Mouse (Mus musculus) neutrophil, adult 5-6 weeks (primary cell): ENCODE measurements around the gene Gm17349. TPM values are rescaled to one million over a fixed set of nuclear protein-coding genes. Genes with fewer than 3 reads are reported as not detected.
"Not testable (repeated sequence)": the region's sequence is repeated elsewhere in the genome, so short reads cannot be mapped to it uniquely, and the experiment has no call there.

Source experiments
- ATAC-seq: fragments of 151-379, 151-347 bp; 2 replicates; pipeline ENCODE4 v1.8.0; 2017; ENCODE audit warnings: mild to moderate bottlenecking, moderate TSS enrichment; ENCODE audit not compliant: insufficient number of reproducible peaks, poor library complexity, low FRiP score, severe bottlenecking; ENCODE audit errors: extremely low read depth
- total RNA-seq: library from RNA; stranded (forward); fragments of 200-1000 nt; gene quantifications from 2 replicates; pipeline ENCODE4 v1.2.3, GENCODE M21; 2017

Gene Gm17349
- not detected in 2 replicates for total RNA-seq

DNA sequence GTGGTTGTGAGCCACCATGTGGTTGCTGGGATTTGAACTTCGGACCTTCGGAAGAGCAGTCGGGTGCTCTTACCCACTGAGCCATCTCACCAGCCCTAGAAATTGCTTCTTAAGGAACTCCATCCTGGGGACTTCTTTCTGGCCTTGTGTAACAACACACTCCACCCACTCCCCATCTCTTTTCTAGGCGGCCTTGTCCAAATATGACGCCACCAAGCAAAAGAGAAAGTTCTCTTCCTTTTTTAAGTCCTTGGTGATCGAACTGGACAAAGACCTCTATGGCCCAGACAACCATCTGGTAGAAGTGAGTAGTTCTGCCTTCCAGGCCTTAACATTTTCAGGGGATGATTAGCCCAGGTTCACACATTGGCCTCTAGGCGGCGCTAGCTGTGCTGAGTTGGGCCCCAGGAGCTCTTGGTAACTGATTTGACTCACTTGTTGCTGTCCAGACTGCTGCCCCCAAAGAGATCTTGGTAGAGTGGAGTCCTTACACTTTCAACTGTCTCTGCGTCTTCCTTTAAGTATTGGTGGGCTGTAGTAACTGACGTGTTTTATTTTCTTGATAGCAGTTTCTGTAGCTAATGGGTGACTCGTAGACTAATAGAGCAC lies at the start of gene Gm17349:
Gene Gm17349, minus strand, starts transcription at position 51 of the 609 bp plus-strand sequence.
- peak; percentile 37; the same call in 1 of the 2 replicates for ATAC-seq

DNA sequence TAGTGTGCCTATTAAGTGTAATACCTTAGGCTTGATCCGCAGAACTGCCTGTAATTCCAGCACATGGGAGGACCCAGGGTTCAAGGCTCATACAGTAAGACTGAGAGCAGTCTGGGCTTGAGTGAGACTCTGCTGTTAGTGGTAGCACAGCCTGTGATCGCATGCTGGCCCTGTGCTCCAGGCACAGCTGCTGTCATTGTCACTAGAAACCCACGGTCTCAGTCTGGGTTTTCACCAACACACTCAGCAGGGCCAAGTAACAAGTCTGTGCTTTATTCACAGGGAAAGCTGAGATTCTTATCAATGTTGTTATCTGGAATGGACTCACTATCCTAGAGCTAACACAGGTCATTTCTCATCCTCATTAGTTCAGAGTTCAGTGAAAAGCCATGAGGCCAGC lies 48.9 kb upstream of the Gm17349 start:
- no peak for ATAC-seq

DNA sequence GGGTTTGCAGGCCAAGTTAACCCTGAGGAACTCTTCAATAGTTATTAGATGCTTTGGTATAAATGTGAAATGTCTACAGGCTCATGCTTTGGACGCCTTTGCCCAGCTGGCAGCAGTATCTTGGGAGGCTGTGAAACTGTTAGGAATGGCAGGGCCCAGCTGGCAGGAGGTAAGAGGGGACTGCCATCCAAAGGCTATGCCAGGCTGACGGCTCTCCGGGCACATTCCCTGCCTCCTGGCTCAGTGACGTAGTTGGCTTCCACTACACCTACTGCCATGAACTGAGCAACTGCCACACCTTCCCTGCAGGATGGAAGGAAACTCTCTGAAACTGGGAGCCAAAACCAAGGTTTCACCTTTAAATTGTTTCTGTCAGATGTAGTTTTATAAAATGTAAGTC lies 34.9 kb upstream of the Gm17349 start:
- no peak for ATAC-seq

DNA sequence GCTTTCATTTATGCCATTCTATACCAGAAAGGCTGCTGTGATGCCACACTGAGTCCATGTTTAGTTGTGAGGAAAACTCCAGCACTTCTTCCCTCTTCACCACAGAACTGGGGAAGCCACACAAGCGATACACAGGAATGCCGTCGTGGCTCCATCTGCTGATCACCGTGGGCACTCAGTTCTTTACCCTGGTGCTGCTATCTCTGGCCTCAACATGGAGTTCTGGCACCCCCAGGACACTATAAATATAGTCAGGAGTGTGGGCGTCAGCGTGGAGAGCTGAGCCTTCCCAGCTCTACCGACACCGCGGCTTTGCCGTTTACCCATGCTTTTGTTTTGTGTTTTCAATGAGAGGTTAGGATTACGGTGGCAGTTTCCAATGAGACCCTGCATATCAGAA lies 31.4 kb upstream of the Gm17349 start:
- ATAC-seq: no peak

DNA sequence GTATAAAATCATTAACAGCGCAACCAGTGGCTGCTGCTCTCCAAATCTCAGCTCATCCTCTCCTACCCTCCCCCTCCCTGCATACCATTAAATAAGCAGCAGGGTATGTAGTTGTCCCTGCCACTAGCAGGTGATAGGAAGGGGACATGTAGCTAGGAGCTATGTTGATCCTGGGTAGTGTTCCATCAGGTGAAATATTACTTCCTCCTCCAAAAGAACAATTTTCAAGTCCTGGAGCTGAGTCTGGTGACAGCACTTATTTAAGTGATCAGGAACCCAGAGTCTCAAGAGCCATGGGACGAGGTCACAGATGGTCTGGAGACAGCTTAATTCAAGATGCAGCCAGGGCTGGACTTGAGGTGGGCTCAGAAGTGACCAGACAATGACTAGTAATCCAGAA lies 30.3 kb upstream of the Gm17349 start:
- ATAC-seq: no peak

DNA sequence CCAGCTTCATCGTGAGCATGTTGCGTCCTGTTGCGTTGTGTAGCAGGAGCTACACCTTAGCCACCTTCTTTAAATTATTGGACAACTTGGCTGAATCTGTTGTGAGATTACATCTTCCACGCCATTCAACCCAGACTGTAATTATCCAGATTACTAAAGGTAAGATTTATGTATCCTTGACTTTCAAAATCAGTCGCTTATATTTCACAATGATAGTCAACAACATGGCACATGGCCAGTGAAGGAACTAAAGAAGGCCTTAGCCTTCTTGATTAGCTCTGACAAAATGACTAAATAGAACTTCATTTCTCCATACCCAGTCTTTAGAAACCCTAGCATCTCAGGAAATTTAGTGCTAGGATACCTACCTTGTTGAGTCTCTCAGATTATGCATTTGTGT lies 27.9 kb upstream of the Gm17349 start:
- no peak for ATAC-seq

DNA sequence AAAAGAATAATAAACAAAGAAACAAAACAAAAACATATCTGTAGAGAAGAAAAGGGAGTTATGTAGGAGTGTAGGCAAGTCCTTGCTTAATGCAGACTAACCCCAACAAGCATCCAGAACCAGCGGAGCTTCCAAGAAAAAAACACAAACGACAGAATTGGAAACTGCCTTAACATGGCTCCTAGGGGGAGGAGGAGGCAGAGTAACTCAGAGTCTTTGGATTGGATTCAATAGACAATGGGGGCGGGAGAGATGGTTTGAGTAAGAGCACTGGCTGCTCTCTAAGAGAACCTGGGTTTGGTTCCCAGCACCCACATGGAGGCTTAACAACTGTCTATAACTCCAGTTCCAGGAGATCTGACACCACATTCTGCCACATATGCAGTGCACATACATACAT lies 26.4 kb upstream of the Gm17349 start:
- no peak for ATAC-seq

DNA sequence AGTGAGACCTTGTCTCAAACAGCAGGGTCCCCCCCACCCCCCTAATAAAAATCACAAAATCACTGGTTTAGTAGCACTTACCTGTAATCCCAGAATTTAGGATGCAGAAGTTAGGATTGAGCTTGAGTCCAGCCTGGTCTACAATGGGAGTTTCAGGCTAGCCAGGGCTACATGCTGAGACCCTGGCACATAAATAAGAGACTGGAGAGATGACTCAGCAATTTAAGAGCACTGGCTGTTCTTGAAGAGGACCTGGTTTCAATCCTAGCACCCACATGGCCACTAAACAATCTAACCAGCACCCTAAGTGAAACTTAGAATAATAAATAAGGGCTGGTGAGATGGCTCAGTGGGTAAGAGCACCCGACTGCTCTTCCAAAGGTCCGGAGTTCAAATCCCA lies 25.9 kb upstream of the Gm17349 start:
- ATAC-seq: no peak

DNA sequence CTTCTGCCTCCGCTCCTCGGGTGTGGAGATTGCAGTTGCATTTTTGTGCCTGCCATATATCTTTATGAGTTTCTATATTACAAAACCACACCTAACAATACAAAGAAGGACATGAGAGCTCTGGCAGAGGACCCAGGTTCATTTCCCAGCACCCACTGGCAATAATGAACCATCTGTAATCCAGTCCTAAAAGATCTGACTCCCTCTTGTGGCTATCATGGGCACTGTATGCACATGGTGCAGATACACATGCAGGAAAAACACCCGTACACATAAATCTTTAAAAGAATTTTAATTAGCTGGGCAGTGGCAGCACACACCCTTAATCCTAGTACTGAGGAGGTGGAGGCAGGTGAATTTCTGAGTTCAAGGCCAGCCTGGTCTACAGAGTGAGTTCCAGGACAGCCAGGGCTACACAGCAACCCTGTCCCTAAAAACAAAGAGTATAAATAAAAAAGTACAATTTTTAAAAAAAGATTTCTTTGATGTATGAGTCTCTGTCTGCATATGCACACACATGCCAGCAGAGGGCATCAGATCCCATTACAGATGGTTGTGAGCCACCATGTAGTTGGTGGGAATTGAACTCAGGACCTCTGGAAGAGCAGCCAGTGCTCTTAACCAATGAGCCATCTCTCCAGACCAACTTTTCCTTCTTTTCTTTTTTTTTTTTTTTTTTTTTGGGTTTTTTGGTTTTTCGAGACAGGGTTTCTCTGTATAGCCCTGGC lies 23.9 kb upstream of the Gm17349 start:
- no peak for ATAC-seq

DNA sequence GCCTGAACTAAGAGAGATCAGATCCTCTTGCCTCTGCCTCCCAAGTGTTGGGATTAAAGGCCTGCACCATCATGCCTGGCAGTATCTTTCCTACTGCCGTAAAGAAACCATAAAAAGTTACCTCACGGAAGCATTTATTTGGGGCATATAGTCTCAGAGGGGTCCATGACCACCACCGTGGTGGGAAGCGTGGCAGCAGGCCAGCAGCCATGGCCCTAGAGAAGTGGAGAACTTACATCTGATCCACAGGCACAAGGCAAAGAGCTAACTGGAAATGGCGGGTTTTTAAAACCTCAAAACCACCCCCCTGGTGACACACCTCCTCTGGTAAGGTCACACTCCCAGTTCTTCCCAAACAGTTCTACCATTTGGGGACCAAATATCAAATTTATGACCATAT lies 22.9 kb upstream of the Gm17349 start:
- ATAC-seq: no peak

DNA sequence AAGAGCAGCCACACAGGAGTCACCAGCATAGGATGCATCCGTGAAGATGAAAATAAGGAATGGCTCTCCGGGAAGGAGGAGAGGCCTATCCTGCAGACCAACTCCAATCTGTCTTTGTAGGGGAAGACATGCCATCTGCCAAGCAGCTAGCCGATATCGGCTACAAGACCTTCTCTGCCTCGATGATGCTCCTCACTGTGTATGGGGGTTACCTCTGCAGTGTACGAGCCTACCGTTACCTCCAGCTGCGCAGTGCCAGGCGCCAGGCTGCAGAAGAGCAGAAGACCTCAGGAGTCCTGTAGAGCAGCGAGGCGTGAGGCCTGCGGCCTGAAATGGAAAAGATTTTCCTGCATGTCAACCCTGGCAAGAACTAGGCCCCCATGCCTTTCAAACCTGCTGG lies 22.2 kb upstream of the Gm17349 start:
- ATAC-seq: no peak

DNA sequence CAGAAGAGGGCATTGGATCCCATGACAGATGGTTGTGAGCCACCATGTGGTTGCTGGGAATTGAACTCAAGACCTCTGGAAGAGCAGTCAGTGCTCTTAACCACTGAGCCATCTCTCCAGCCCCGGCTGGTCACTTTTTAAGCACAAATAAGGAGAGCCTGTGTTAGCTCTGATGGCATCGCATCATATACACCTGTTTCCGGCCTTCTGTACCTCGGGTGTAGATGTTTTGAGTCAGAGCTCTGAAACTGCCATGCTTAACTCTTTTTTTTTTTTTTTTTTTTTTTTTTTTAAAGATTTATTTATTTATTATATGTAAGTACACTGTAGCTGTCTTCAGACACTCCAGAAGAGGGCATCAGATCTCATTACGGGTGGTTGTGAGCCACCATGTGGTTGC lies 21.7 kb upstream of the Gm17349 start:
- ATAC-seq: not testable (repeated sequence)

DNA sequence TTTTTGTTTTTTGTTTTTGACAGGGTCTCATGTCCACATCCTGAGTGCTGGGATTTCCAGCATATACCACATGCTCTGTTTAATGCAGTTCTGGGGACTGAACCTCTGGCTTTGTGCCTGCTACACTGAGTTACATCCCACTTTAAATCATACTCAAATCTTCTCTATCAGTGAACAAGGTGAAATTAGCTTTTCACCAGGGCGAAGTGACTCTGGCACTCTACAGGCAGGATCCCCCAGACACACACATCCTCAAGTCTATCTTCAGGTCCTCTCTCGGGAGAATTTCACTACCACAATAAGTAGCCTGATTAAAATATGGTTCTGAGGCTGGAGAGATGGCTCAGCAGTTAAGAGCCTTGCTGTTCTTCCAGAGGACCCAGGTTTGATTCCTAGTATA lies 21.3 kb upstream of the Gm17349 start:
- ATAC-seq: no peak

DNA sequence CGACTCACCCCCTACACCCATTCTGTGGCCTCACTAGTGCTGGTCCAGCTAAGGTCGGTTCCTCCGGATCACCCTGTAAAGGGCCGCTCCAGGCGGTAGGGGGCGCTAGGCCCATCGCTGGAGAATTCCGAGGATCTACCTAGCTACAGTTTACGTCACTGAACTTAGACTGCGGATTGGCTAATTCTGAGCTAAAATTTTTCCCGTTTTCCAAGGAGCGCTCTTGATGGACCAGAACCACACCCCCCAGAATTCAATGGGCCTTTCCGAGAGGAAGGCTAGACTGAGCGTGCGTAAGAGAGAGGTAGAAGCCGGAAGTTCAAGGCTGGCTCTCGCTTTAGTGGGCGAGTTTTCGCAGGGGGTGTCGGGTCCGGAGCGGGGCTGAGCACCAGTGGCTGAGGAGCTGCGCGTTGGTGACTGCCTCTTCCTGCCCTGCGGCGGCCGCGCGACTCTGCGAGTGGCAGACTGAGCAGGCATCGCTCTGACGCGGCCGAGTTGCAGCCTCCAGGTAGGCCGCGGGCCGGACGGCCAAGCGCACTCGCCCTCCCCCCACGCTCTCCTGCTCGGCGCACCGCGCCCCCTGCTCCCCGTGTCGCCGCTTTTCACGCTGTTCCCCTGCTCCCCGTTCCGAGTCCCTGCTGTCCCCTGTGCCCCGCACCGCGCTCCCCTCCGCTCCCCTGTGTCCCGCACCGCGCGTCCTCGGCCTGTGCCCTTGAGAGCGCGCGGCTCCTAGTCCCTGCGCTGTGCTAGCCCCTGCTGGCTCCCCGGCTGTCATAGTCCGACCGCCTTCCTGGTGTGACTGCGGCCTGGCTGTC lies 20.3 kb upstream of the Gm17349 start, which contains the start of gene Cox14:
Gene Cox14, plus strand, starts transcription at position 278 of the 815 bp plus-strand sequence.
- peak; percentile 82 for ATAC-seq

DNA sequence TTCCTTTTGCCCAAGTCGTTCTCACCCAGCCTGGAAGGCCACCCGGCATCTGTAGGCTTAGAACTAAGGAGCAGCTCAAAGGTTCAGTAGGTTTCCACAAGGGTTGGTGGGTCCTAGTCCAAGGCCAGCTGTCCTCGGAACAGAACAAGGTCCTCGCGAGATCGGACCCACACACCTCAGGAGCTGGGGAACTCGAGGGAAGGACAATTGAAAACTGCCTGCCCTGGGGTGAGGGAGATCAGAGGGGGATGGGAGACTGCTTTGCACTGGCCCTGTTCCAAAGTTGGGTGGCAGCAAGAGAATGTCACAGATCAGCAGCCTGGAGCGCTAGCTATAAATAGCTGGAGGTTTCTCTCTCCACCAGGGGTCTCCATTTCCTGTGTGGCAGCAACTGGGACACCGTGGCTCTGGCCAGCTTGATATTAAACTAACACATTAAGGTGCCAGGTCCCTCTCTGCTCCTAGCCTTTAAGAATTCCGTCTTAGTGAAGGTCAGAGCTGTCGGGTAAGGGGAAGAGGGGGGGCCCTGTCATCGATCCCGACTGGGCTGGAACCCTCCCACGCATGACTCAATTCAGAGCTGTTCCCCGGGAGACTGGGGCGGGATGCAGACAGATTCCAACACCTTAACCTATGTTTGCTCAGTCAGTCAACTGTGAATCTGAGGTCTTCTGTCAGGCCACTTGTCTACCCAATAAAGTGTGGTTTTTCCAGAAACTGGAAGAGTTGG lies 19.2 kb upstream of the Gm17349 start:
- no peak for ATAC-seq

DNA sequence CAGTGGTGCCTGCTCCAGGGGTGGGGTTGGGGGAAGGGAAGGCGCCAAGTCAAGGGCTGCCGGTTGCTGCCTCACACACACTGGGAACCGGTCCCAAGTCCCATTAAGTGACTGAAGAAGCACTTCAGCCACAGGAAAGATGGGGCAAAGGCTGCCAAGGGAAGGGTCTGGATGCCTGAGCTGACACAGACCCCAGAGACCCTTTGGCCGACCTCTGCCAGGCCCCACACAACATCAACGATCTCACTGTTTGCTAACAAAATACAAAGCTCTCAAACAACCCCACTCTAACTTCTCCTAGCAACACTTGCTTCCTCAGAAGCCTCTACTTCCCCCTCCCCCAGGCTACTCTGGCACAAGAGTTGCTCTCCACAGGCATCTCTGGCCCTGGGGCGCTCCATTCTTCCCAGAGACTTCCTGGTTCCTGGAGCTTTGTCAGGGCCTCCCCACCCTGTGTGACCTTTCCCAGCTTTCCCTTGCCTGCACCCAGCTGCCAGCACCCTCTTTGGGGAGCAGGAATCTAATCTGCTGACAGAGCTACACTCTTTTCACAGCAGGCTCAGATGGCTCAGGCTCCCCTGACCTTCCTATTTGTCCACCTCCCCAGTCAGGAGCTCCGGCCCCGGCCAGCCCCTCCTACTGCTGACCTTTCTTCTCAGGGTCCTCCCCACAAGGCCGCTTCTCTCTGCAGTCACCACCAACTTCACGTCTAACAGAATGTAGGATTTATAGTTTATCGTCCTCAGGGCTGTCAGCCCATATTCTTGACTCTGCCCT lies 18.4 kb upstream of the Gm17349 start:
- ATAC-seq: no peak

DNA sequence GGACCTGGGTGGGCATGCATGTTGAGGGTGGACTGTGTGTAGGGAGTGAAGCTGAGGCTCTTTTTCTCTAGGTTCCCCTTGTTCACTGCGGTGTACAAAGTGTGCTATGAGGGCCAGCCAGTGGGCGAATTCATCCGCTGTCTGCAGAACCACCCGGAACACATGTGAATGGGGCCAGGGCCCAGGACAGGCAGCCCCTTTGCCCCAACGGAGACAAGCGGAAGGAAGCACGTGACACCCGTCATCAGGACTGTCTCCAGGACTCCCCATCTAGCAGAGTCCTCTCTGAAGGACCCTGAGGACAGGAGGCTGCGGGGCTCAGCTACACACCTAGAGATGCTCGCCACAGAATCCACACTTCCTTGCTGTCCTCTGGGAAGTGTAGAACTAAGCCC lies 17.8 kb upstream of the Gm17349 start:
- ATAC-seq: no peak

DNA sequence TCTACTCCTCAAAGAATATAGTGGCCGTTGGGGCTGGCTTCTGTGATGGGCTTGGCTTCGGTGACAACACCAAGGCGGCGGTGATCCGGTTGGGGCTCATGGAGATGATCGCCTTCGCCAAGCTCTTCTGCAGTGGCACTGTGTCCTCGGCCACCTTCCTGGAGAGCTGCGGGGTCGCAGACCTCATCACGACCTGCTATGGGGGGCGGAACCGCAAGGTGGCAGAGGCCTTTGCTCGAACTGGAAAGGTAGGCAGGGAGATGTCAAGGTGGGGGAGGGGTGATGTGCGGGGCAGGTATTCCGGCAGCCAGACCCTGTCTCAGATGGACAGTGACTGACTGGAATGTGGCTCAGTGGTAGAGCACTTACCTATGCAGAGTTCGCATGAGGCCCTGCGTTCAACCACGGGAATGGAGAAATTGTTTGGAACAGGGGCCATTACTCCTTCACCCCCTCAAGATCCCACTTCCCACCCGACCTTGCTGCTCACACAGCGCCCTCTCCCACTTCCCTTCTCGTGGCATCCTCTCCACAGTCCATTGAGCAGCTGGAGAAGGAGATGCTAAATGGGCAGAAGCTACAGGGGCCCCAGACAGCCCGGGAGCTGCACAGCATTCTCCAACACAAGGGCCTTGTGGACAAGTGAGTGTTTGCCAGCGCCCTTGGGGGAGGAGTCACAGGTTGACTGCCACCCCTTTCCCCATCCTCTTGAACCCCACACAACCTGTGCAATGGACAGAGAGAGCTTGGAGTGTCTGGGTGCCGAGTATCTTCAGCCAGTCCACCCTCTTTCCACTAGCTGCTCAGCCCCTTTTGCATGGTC lies 16.8 kb upstream of the Gm17349 start:
- no peak for ATAC-seq
